Comparison of ENCODE assay signal across 22 mouse cellular contexts in genomic region chr1:87624826-87625225, GRCm38 (mm10). TPM values are rescaled to one million over a fixed set of nuclear protein-coding genes. Genes with fewer than 3 reads are reported as not detected.
A peak's percentile ranks its signal among the peaks of the same experiment; 100 is the strongest.
DNase-seq lines count a peak whose midpoint lies in the region; ATAC-seq and TF ChIP-seq lines count a peak whose summit lies in the region.
"Had no signal": no experiment of that assay in that cellular context is flagged by ENCODE, and none has a peak within 500 bp of the region (broad histone marks: within the 10 kb centered on the region; RNA-seq: fewer than 3 reads in every experiment).

No protein-coding gene starts in this region.

- TF ChIP-seq RAD21 in CH12.LX (IDR thresholded peaks at IDR 0.05; ENCODE audit: low read depth, low read length) = no peak

- peaks cover 25 to 72% of the 10 kb centered on the region in 2 experiments for H3K4me1 ChIP-seq in CH12.LX (ENCODE audit: control insufficient read depth in 1 of 2, insufficient read depth in 2 of 2)
- peaks cover 16% of the 10 kb centered on the region for H3K4me1 ChIP-seq in brown adipose tissue, adult 24 weeks (ENCODE audit: control insufficient read depth, insufficient read depth, insufficient read length, low read length)
- peaks cover 86% of the 10 kb centered on the region for H3K4me1 ChIP-seq in liver, embryonic 16.5 days (ENCODE audit: control insufficient read depth, low read depth, low read length)
- H3K4me1 ChIP-seq: forebrain, embryonic 15.5 days; hindbrain, embryonic 15.5 days; midbrain, embryonic 10.5 days had no signal

- 76% methylated on average over 2 of the region's 2 CpGs for WGBS in liver, embryonic 16.5 days (ENCODE audit: insufficient replicate concordance)

- dilution Hi-C loops in CH12.LX (cut with MboI; ENCODE audit: extremely low pct_ligation_motif_present, extremely low pct_unique_long_range_greater_than_20kb, low sequenced_read_pairs) = no loop called here

- H3K27me3 ChIP-seq in CH12.LX (replicated peaks) = no peaks in the 10 kb centered on the region
- H3K27me3 ChIP-seq in liver, embryonic 16.5 days (ENCODE audit: control insufficient read depth, insufficient read depth, low read depth, low read length) = no peaks in the 10 kb centered on the region
- H3K27me3 ChIP-seq: forebrain, embryonic 15.5 days; hindbrain, embryonic 15.5 days had no signal

- H3K4me3 ChIP-seq in CH12.LX (replicated peaks in 1 of 3; ENCODE audit: low read depth in 2 of 3, low read length in 2 of 3, poor library complexity in 1 of 3) = peak overlapping the region in 2 of 3 experiments; percentile 1 to 21
- H3K4me3 ChIP-seq in brown adipose tissue, adult 24 weeks (ENCODE audit: insufficient read depth, low read depth, low read length) = no peak overlapping the region
- no peak overlapping the region for H3K4me3 ChIP-seq in liver, embryonic 16.5 days (ENCODE audit: low read depth, low read length)
- H3K4me3 ChIP-seq: forebrain, embryonic 15.5 days; heart, embryonic 10.5 days; hindbrain, embryonic 15.5 days; limb, embryonic 10.5 days; midbrain, embryonic 10.5 days had no signal

- no peak for ATAC-seq in liver, embryonic 16.5 days (ENCODE audit: low read depth)
- ATAC-seq: forebrain, embryonic 15.5 days had no signal

- H3K9me3 ChIP-seq in CH12.LX (replicated peaks; ENCODE audit: low read length) = no peaks in the 10 kb centered on the region
- no peaks in the 10 kb centered on the region for H3K9me3 ChIP-seq in liver, embryonic 16.5 days (replicated peaks; ENCODE audit: control insufficient read depth, low read length)
- H3K9me3 ChIP-seq: forebrain, embryonic 15.5 days; heart, embryonic 10.5 days; hindbrain, embryonic 15.5 days; limb, embryonic 10.5 days; midbrain, embryonic 10.5 days had no signal

- TF ChIP-seq POLR2A in CH12.LX (IDR thresholded peaks at IDR 0.05; ENCODE audit: low read depth, low read length) = no peak

- H3K9ac ChIP-seq in CH12.LX (ENCODE audit: insufficient read depth, low read depth) = no peak overlapping the region; the same call in 1 of the 2 replicates
- no peak overlapping the region for H3K9ac ChIP-seq in liver, embryonic 16.5 days (ENCODE audit: low read depth, low read length)
- H3K9ac ChIP-seq: forebrain, embryonic 15.5 days; hindbrain, embryonic 15.5 days had no signal

- no peak for TF ChIP-seq CTCF in CH12.LX (conservative IDR thresholded peaks at IDR 0.05 in 1 of 2, IDR thresholded peaks at IDR 0.05 in 1 of 2; ENCODE audit: low read depth in 2 of 2, low read length in 2 of 2)

- in situ Hi-C loops in CH12.LX (cut with MboI; ENCODE audit: low pct_ligation_motif_present, low pct_unique_long_range_greater_than_20kb, low sequenced_read_pairs) = no loop called here

- H3K36me3 ChIP-seq in CH12.LX (replicated peaks in 1 of 2; ENCODE audit: control insufficient read depth in 1 of 2, insufficient read depth in 1 of 2, low read length in 1 of 2) = peaks cover 11 to 57% of the 10 kb centered on the region in 2 experiments
- no peaks in the 10 kb centered on the region for H3K36me3 ChIP-seq in liver, embryonic 16.5 days (ENCODE audit: control insufficient read depth, insufficient read depth)
- H3K36me3 ChIP-seq: forebrain, embryonic 15.5 days; heart, embryonic 10.5 days; hindbrain, embryonic 15.5 days; limb, embryonic 10.5 days; midbrain, embryonic 10.5 days had no signal

- no peak for TF ChIP-seq EP300 in CH12.LX (IDR thresholded peaks at IDR 0.05; ENCODE audit: low read length)

- peaks cover 81% of the 10 kb centered on the region for H3K79me2 ChIP-seq in CH12.LX (replicated peaks; ENCODE audit: control insufficient read depth, extremely low read depth, insufficient read depth, poor library complexity, severe bottlenecking)

- peak overlapping the region; percentile 98 for H3K27ac ChIP-seq in CH12.LX (ENCODE audit: insufficient read depth, low read depth)
- H3K27ac ChIP-seq in brown adipose tissue, adult 24 weeks (replicated peaks; ENCODE audit: low read depth, low read length) = peak overlapping the region; percentile 58
- H3K27ac ChIP-seq in liver, embryonic 16.5 days (ENCODE audit: low read length) = peak overlapping the region; percentile 45
- H3K27ac ChIP-seq: forebrain, embryonic 15.5 days; heart, embryonic 10.5 days; hindbrain, embryonic 15.5 days; limb, embryonic 10.5 days; midbrain, embryonic 10.5 days had no signal

- H3K4me2 ChIP-seq in CH12.LX (ENCODE audit: insufficient read depth, low read depth, poor library complexity, severe bottlenecking) = peak overlapping the region; percentile 84
- H3K4me2 ChIP-seq in liver, embryonic 16.5 days (ENCODE audit: low read depth, low read length) = no peak overlapping the region
- H3K4me2 ChIP-seq: forebrain, embryonic 15.5 days; hindbrain, embryonic 15.5 days had no signal

- DNase-seq in lung, adult 18-20 months = peak; percentile 36 to 43
- no peak for DNase-seq in lung, postnatal 10 days
- no peak for DNase-seq in CH12.LX (ENCODE audit: extremely low read depth)
- DNase-seq in cerebellum, adult 11 months = no peak
- no peak for DNase-seq in T-cell, adult 2 months (ENCODE audit: low spot score)
- no peak for DNase-seq in urinary bladder, adult 18-20 months (ENCODE audit: low spot score in 2 of 2)
- DNase-seq: adrenal gland, postnatal 36 days; cerebellum, adult 9-10 months; kidney, adult 8-10 months; kidney, postnatal 14 days; spleen, adult 18-20 months; thymus, postnatal 25 days had no signal

TF ChIP-seq in CH12.LX, 34 proteins besides CTCF, POLR2A, EP300 and RAD21:
- TF ChIP-seq UBTF (IDR thresholded peaks at IDR 0.05; ENCODE audit: low read depth, low read length) (peak; percentile 9; the same call in 1 of the 2 replicates), NRF1 (IDR thresholded peaks at IDR 0.05; ENCODE audit: low read depth, low read length) (no peak)

RNA-seq across cellular contexts. Expression of gene Inpp5d, which starts 4.7 kb away (rescaled TPM):
- total RNA-seq in CH12.LX (2012; rRNA removed) = 80.9 and 97.1 TPM in 2 replicates
- total RNA-seq in CH12.LX (2014; rRNA removed) = 106 and 112 TPM in 2 replicates
- 109 TPM in 2 replicates for polyA plus RNA-seq in CH12.LX (2012; ENCODE audit: insufficient read length, low read depth)
- polyA plus RNA-seq in brown adipose tissue, adult 24 weeks (2012; ENCODE audit: insufficient read depth, insufficient read length, missing spikeins) = 2.6 and 5.2 TPM in 2 replicates
- 12.6 and 14.2 TPM in 2 replicates for polyA plus RNA-seq in liver, embryonic 16.5 days (2015; fragmentation: Nextera tagmentation; extraction: Ambion mirVana)

RNA-seq across cellular contexts. Expression of gene Ngef, which starts 51.2 kb away (rescaled TPM):
- total RNA-seq in CH12.LX (2012; rRNA removed) (0.04 TPM in 1 of 2 replicates, not detected in the other), CH12.LX (2014; rRNA removed) (not detected in 2 replicates)
- polyA plus RNA-seq in CH12.LX (2012; ENCODE audit: insufficient read length, low read depth) = not detected in 2 replicates
- 0.55 and 0.83 TPM in 2 replicates for polyA plus RNA-seq in brown adipose tissue, adult 24 weeks (2012; ENCODE audit: insufficient read depth, insufficient read length, missing spikeins)
- polyA plus RNA-seq in liver, embryonic 16.5 days (2015; fragmentation: Nextera tagmentation; extraction: Ambion mirVana) = 8.6 and 10.3 TPM in 2 replicates
- total RNA-seq: common myeloid progenitor, adult 5-6 weeks; hematopoietic stem cell, adult 5-6 weeks; neutrophil, adult 5-6 weeks had no signal

Comparison
In these comparisons a context has a peak if more than half of its experiments do, and no peak if none do; other contexts are left out.
1. DNase-seq: peak in lung, adult 18-20 months (2 of 2); none in lung, postnatal 10 days (single experiment), CH12.LX (single experiment), cerebellum, adult 11 months (single experiment), T-cell, adult 2 months (single experiment) and urinary bladder, adult 18-20 months (0 of 2).
2. H3K27ac ChIP-seq: peak in every context shown above with its lines; median percentile 98 in CH12.LX; 58 in brown adipose tissue, adult 24 weeks; 45 in liver, embryonic 16.5 days.
3. H3K4me3 ChIP-seq: peak in CH12.LX (2 of 3); none in brown adipose tissue, adult 24 weeks (single experiment) and liver, embryonic 16.5 days (single experiment).